Mouse (Mus musculus): ENCODE results near the gene Pdss2.
A peak's percentile ranks its signal among the peaks of the same experiment; 100 is the strongest.
"Not testable (repeated sequence)": the region's sequence is repeated elsewhere in the genome, so short reads cannot be mapped to it uniquely, and the experiment has no call there.

The Pdss2 gene

GRCm38 (mm10) chr10:43244262-43244806 is 23.0 kb downstream of the Pdss2 start:
- DNase-seq (ENCODE audit: low read depth), result no peak

GRCm38 (mm10) chr10:43245461-43246200 is 24.3 kb downstream of the Pdss2 start:
- DNase-seq (ENCODE audit: low read depth), result no peak

GRCm38 (mm10) chr10:43247994-43248393 is 26.7 kb downstream of the Pdss2 start:
- DNase-seq (ENCODE audit: low read depth), result no peak

- no peak for DNase-seq (ENCODE audit: low read depth)
Measured at GRCm38 (mm10) chr10:43252324-43252723, 31.0 kb downstream of the Pdss2 start.

GRCm38 (mm10) chr10:43256965-43257364 is 35.7 kb downstream of the Pdss2 start:
- DNase-seq (ENCODE audit: low read depth), result not testable (repeated sequence)

GRCm38 (mm10) chr10:43257500-43257899 is 36.2 kb downstream of the Pdss2 start:
- not testable (repeated sequence) for DNase-seq (ENCODE audit: low read depth)

GRCm38 (mm10) chr10:43271318-43271717 is 50.0 kb downstream of the Pdss2 start:
- no peak for DNase-seq (ENCODE audit: low read depth)

GRCm38 (mm10) chr10:43272381-43272780 is 51.1 kb downstream of the Pdss2 start:
- no peak for DNase-seq (ENCODE audit: low read depth)

GRCm38 (mm10) chr10:43273057-43273456 is 51.8 kb downstream of the Pdss2 start:
- no peak for DNase-seq (ENCODE audit: low read depth)

GRCm38 (mm10) chr10:43275446-43275845 is 54.2 kb downstream of the Pdss2 start:
- no peak for DNase-seq (ENCODE audit: low read depth)

GRCm38 (mm10) chr10:43276116-43276659 is 54.9 kb downstream of the Pdss2 start:
- DNase-seq (ENCODE audit: low read depth), result no peak

GRCm38 (mm10) chr10:43277266-43278145 is 56.2 kb downstream of the Pdss2 start:
- no peak for DNase-seq (ENCODE audit: low read depth)

GRCm38 (mm10) chr10:43279637-43280288 is 58.5 kb downstream of the Pdss2 start:
- no peak for DNase-seq (ENCODE audit: low read depth)

- no peak for DNase-seq (ENCODE audit: low read depth)
Measured at GRCm38 (mm10) chr10:43285541-43285940, 64.3 kb downstream of the Pdss2 start.

- peak; percentile 82 for DNase-seq (ENCODE audit: low read depth)
Measured at GRCm38 (mm10) chr10:43290638-43291230, 69.4 kb downstream of the Pdss2 start.

GRCm38 (mm10) chr10:43291333-43291736 is 70.0 kb downstream of the Pdss2 start:
- DNase-seq (ENCODE audit: low read depth), result peak; percentile 62

GRCm38 (mm10) chr10:43292454-43292853 is 71.2 kb downstream of the Pdss2 start:
- DNase-seq (ENCODE audit: low read depth), result no peak

GRCm38 (mm10) chr10:43294331-43294730 is 73.0 kb downstream of the Pdss2 start:
- DNase-seq (ENCODE audit: low read depth), result no peak

GRCm38 (mm10) chr10:43308105-43308810 is 87.0 kb downstream of the Pdss2 start:
- DNase-seq (ENCODE audit: low read depth), result no peak

GRCm38 (mm10) chr10:43310781-43311392 is 89.6 kb downstream of the Pdss2 start:
- DNase-seq (ENCODE audit: low read depth), result no peak
